Mouse (Mus musculus) adrenal gland, postnatal 36 days (tissue): Measurements from ENCODE around the gene Lhfp. TPM values are rescaled to one million over a fixed set of nuclear protein-coding genes. Genes with fewer than 3 reads are reported as not detected.

Experiments used
- DNase-seq, 2 experiments: peaks; one replicate each; pipeline ENCODE4 v3.0.0; 2021; ENCODE audit warnings: mixed read lengths in 1 of 2
- total RNA-seq, 2 experiments: library from RNA; stranded (reverse); gene quantifications; 2 replicates each; pipeline ENCODE4 v1.2.3; 2021

Gene Lhfp
- total RNA-seq, 2 experiments from 2014 or later, result 24.2 to 38.2 TPM

DNA sequence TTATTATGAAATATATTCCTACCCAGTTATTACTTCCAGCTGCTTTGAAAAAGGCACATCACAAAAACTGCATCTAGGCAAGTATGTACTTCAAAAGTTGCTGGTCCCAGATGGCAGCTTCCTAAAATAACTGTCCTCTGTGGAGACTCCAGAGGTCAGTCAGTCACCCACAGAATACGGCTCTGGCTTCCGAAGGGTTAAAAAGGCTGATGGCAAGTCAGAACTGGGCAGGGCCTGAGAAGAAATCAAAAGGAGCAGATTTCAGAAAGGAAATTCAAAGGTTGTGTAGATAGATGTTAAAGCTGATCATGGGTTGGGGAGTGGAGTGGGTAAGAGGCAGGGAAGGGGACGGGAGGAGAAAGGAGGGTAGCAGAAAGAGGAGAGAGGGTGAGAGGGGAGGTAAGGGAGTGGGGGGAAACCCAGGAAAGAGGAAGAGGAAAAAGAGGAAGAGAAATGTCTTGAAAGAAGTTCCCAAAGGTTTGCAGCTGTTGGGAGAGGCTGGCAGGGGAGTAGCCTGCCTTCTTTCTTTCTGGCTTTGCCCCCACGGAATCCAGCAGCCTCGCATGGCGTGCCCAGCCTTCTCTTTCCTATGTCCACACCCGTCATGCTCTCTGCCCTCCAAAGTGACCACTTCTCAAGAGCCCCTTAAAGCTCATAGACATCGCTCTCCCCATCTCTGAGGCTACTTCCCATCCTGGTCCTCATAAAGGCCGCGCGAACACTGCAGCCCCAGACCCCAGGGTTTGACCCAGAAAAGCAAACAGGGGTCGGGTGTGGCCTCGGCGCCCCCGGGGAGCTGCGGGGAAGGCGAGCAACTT is 526 bp upstream of the Lhfp start:
- no peak for DNase-seq

DNA sequence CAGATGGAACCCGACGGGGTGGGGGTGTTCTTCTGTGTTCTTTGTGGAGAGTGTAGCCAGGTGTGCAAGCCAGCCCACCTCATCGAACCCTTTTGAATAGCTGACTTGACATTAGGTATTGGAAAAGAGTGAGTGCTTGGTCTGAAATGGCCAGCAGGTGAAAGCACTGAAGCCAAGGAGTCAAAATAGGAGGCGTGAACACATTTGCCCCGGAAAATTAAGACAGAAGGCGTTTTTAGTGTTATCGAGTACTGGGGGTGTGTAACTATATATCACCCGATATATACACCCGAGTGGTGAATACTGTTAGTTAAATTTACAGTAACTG is 876 bp downstream of the Lhfp start:
- DNase-seq, result no peak

GRCm38 (mm10) chr3:53043206-53043780 is 2.0 kb downstream of the Lhfp start:
- DNase-seq, result no peak

- DNase-seq, result no peak
Measured at GRCm38 (mm10) chr3:53044238-53044637, 2.9 kb downstream of the Lhfp start.

DNA sequence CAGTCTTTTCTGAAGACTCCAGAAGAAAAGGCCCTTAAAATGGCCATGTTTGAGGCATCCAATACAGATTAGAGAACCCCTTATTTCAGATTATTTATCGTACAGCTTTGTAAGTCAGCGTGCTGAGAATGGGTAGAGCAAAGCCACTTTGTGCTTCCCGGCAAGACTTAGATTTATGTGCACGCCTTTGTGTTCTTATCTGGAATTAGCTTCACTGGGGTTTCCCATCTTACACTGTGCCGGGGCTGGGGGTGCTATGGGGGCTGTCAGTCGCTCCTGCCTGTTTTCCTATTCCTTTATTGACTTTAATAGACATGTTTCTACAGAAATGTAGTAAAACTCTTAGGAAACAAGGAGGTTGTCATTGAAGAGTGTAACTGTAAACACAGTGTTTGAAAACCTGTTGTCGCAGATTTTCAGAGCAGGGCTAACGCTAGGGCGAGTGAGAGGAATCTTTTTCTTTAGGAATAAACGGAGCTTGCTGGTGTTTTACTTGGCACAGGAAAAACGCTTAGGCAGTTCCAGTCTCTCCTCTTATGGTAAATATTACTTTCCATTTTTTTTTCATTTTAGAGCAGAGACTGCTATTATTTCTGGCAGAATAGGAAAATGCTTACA is 3.5 kb downstream of the Lhfp start:
- no peak for DNase-seq

DNA sequence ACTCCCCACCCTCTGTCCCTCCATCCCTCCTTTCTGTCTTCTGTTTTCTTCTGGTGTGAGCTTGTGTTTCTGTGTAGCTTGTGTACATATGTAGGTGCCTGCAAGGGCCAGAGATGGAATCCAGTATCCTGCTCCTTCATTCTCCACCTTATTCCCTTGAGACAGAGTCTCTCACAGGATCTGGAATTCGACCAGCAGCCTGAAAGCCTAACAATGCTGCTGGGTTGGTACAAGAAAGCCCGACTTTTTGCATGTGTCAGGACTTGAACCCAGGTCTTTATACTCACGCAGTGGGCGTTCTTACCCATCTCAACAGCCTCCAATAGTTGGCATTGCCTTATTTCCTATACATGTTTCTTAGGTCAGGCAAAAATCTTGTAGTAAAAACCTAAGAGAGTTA is 4.4 kb downstream of the Lhfp start:
- DNase-seq, result no peak

- no peak for DNase-seq
Measured at GRCm38 (mm10) chr3:53046371-53046770, 5.0 kb downstream of the Lhfp start.

GRCm38 (mm10) chr3:53052385-53052784 is 11.1 kb downstream of the Lhfp start:
- no peak for DNase-seq

GRCm38 (mm10) chr3:53056430-53056829 is 15.1 kb downstream of the Lhfp start:
- DNase-seq, result no peak

GRCm38 (mm10) chr3:53059959-53060358 is 18.6 kb downstream of the Lhfp start:
- no peak for DNase-seq

GRCm38 (mm10) chr3:53063423-53064147 is 22.3 kb downstream of the Lhfp start:
- no peak for DNase-seq

DNA sequence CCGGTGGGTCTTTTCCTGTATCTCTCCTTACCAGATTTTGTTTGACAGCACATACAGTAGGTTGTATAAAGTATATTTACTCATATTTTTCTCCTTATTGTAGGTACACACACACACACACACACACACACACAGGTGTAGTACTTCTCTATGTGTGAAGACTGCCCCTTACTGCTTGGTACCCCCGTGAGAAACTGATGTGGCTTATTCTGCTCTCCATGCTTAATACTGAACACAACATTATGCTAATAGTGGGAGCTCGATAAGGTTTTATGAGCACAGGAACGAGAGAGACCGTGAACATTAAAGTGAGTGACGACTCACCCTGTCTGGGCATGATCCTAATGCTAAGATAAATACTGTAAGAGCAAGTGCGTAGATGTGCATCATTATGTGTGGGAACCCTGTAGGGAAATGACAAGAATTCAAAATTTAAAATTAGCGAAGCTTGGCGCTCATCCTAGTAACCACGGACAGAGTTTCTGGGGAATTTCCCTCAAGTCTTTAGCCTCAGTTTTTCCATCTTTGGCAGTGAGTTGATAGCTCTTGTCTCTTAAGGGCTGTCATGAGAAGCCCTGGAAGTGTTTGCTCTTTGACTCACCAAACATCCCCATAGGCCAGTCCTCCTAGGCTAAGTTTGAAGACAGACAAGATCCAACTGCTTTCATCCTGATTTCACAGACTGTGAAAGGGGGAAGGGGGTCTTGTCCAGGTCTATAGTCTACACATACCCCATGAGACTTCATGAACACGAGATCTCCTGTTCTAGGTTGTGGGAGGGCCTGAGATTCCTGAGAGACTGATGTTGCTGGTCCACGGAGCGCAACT is 24.2 kb downstream of the Lhfp start:
- no peak for DNase-seq

GRCm38 (mm10) chr3:53066095-53066372 is 24.7 kb downstream of the Lhfp start:
- no peak for DNase-seq

GRCm38 (mm10) chr3:53068399-53068798 is 27.1 kb downstream of the Lhfp start:
- no peak for DNase-seq

DNA sequence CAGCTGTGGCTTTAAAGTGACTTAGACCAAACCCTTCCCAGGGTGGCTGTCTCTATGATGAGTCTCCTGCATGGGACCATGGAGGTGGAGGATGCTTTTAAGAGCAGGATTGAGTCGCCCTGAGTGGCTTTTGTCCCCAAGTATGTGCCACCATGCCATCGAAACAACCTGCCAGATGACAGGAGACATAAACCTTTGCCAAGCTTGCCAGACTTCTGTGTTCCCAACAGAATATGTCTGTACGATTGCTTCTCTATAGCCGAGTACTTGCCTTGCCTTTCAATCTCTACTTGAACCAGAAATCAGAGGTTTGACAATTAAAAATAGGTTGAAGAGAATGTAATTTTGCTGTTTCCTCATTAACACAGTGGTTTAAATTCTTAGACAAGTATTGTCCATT is 32.9 kb downstream of the Lhfp start:
- DNase-seq, result no peak

DNA sequence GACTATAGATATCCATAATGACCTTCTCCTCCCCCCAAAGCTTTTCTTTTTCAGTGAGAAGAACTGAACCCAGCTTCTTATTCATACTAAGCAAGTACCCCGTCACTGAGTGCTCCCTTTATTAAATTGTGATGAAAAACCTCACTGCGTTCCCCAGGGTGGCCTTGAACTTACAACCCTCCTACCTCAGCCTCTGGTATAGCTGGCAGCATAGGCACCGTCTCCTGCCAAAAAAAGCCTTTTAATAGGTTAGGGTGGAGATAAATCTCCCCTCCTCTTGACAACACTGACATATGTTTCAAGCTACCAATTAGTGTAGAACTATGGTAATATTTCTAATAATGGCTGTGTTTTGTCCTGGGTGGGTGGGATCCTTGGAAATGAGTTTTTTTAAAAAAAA is 33.4 kb downstream of the Lhfp start:
- DNase-seq, result no peak

GRCm38 (mm10) chr3:53080286-53080685 is 39.0 kb downstream of the Lhfp start:
- DNase-seq, result no peak

DNA sequence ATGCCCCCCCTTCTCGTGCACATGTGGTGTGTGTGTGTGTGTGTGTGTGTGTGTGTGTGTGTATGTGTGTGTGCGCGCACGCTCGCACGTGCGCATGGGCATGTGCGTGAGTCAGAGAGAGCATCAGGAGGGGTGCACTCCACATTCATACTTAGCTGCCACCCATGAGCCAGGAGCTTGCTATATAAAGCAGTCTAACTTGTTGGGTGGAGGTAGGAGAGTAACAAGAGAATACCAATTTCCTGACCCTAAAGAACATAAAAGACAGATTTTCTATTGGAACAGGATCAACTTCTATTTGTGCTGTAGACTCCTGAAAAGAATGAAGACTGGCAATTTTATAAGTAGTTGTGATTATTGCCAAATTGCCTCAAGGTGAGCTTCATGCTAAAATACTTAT is 39.4 kb downstream of the Lhfp start:
- DNase-seq, result no peak

DNA sequence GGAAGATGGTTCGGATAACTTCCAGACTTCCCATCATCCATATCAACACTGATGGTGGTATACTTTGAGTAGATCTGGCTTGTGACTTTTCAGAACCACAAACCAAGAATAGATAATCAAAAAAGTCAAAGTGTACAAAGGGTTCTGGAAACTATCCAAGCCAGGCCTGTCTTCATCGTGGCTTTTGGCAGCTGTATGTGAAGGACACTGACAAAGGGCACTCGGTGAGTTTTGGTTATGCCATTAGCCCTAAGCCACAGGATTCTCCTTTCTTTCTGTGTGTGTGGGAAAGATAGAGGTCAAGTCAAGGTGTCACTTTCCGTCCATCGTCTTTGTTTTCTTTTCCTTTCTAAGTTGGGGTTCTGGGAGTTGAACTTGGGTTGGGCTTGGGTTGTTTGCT is 42.4 kb downstream of the Lhfp start:
- peak in 1 of 2 experiments; percentile 13 for DNase-seq

DNA sequence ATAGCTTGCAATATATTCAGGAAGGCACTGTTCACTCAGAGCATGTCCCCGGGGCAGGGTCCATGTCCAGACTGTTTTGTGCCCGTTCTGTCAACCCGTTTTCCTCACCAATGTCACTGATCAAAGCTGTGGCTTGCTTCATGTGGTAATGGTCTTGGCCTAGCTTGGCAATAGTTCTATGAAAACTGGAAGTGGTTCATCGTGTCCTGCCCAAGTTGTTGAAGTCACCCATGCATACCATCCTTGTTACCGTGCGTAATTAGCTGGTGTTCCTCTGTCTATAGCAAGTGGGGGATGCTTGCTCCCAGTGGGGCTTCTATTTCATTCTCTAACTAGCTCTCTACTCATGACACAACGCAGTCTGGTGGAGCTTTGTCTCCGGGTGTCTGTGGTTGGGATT is 43.5 kb downstream of the Lhfp start:
- no peak for DNase-seq

DNA sequence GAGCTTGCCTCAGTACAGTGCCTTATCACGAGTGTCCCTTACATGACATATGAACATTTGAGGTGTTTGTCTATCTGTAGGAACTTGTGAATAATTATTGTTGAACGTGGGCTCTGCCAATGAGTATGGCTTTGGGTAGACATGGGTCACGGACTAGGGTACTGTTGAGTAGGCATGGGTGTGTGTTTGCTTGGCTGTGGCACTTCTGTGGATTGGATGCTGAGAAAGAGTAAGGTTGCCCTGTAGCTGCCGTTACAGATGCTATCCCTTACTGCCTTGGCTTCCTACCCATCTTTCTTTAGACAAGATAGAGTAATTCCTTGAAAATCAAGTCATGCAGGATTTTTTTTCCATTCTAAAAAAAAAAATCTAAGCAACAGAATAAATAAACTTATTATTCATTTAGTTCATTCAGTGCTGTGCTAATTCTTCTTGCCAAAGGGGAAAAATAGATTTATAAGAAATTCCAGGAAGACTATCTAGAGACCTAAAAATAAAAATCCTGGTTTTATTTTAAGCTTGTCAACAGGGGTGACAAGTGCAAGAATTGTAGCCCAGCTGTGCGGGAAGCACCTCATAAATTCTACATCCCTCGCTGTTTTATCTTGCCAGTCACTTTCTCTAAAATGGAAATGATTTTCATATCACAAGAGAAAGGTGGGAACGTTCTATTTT is 45.3 kb downstream of the Lhfp start:
- no peak for DNase-seq
